Mouse (Mus musculus): ENCODE measurements around the gene Thumpd2. TPM values are rescaled to one million over a fixed set of nuclear protein-coding genes. Genes with fewer than 3 reads are reported as not detected.
A peak's percentile ranks its signal among the peaks of the same experiment; 100 is the strongest.

The Thumpd2 gene
- total RNA-seq, 2 experiments from 2014 or later = 6.2 to 6.3 TPM

- DNase-seq (ENCODE audit: extremely low spot score in 1 of 2, low spot score in 2 of 2) = no peak
- Histone ChIP-seq H3K4me3 (no peak overlapping the region), H3K27ac (no peak overlapping the region)
- intact Hi-C loops (cut with DNase I) = no loop called here
- TF ChIP-seq CTCF (IDR thresholded peaks at IDR 0.05) = no peak
Observed at GRCm38 (mm10) chr17:81056035-81056434, 8.8 kb downstream of the Thumpd2 start.

- intact Hi-C loops (cut with DNase I) = no loop called here
- no peak overlapping the region for H3K27ac ChIP-seq
- no peak overlapping the region for H3K4me3 ChIP-seq
- TF ChIP-seq CTCF (IDR thresholded peaks at IDR 0.05) = no peak
- DNase-seq (ENCODE audit: extremely low spot score in 1 of 2, low spot score in 2 of 2) = no peak
Observed at GRCm38 (mm10) chr17:81055522-81055921, 9.4 kb downstream of the Thumpd2 start.

- Histone ChIP-seq H3K27ac (no peak overlapping the region), H3K4me3 (no peak overlapping the region)
- DNase-seq (ENCODE audit: extremely low spot score in 1 of 2, low spot score in 2 of 2) = no peak
- intact Hi-C loops (cut with DNase I) = no loop called here
- no peak for TF ChIP-seq CTCF (IDR thresholded peaks at IDR 0.05)
Observed at GRCm38 (mm10) chr17:81053274-81053673, 11.6 kb downstream of the Thumpd2 start.

- intact Hi-C loops (cut with DNase I) = no loop called here
- no peak for DNase-seq (ENCODE audit: extremely low spot score in 1 of 2, low spot score in 2 of 2)
- Histone ChIP-seq H3K27ac (no peak overlapping the region), H3K4me3 (no peak overlapping the region)
- TF ChIP-seq CTCF (IDR thresholded peaks at IDR 0.05) = no peak
Observed at GRCm38 (mm10) chr17:81047930-81048564, 16.8 kb downstream of the Thumpd2 start.

- intact Hi-C loops (cut with DNase I) = loop anchor here (2.0 kb wide), 1 partner anchor 1955 kb away; no protein-coding TSS in a partner anchor
- DNase-seq (ENCODE audit: extremely low spot score in 1 of 2, low spot score in 2 of 2) = peak; percentile 20 to 57
- Histone ChIP-seq H3K27ac (no peak overlapping the region), H3K4me3 (no peak overlapping the region)
- TF ChIP-seq CTCF (IDR thresholded peaks at IDR 0.05) = peak; percentile 67
Observed at GRCm38 (mm10) chr17:81045525-81046150, 19.2 kb downstream of the Thumpd2 start.

GRCm38 (mm10) chr17:81045115-81045514 is 19.8 kb downstream of the Thumpd2 start:
- intact Hi-C loops (cut with DNase I) = loop anchor here (2.0 kb wide), 1 partner anchor 1956 kb away; no protein-coding TSS in a partner anchor
- no peak for TF ChIP-seq CTCF (IDR thresholded peaks at IDR 0.05)
- H3K4me3 ChIP-seq = no peak overlapping the region
- no peak overlapping the region for H3K27ac ChIP-seq
- no peak for DNase-seq (ENCODE audit: extremely low spot score in 1 of 2, low spot score in 2 of 2)

- TF ChIP-seq CTCF (IDR thresholded peaks at IDR 0.05) = no peak
- intact Hi-C loops (cut with DNase I) = loop anchor here (2.0 kb wide), 1 partner anchor 1956 kb away; no protein-coding TSS in a partner anchor
- DNase-seq (ENCODE audit: extremely low spot score in 1 of 2, low spot score in 2 of 2) = no peak
- no peak overlapping the region for H3K27ac ChIP-seq
- no peak overlapping the region for H3K4me3 ChIP-seq
Observed at GRCm38 (mm10) chr17:81044356-81044755, 20.5 kb downstream of the Thumpd2 start.

- Histone ChIP-seq H3K4me3 (no peak overlapping the region), H3K27ac (no peak overlapping the region)
- no peak for TF ChIP-seq CTCF (IDR thresholded peaks at IDR 0.05)
- no peak for DNase-seq (ENCODE audit: extremely low spot score in 1 of 2, low spot score in 2 of 2)
- intact Hi-C loops (cut with DNase I) = no loop called here
Observed at GRCm38 (mm10) chr17:81041662-81042061, 23.2 kb downstream of the Thumpd2 start.

GRCm38 (mm10) chr17:81038707-81039408 is 26.0 kb downstream of the Thumpd2 start:
- intact Hi-C loops (cut with DNase I) = no loop called here
- TF ChIP-seq CTCF (IDR thresholded peaks at IDR 0.05) = no peak
- Histone ChIP-seq H3K4me3 (no peak overlapping the region), H3K27ac (no peak overlapping the region)
- no peak for DNase-seq (ENCODE audit: extremely low spot score in 1 of 2, low spot score in 2 of 2)

GRCm38 (mm10) chr17:81035354-81035753 is 29.5 kb downstream of the Thumpd2 start:
- intact Hi-C loops (cut with DNase I) = no loop called here

GRCm38 (mm10) chr17:81032957-81033356 is 31.9 kb downstream of the Thumpd2 start:
- intact Hi-C loops (cut with DNase I) = no loop called here
- Histone ChIP-seq H3K27ac (no peak overlapping the region), H3K4me3 (no peak overlapping the region)
- DNase-seq (ENCODE audit: extremely low spot score in 1 of 2, low spot score in 2 of 2) = no peak
- no peak for TF ChIP-seq CTCF (IDR thresholded peaks at IDR 0.05)

More at GRCm38 (mm10) chr17:81035354-81035753, 29.5 kb downstream of the Thumpd2 start:
- TF ChIP-seq CTCF (IDR thresholded peaks at IDR 0.05) = no peak
- Histone ChIP-seq H3K27ac (no peak overlapping the region), H3K4me3 (no peak overlapping the region)
- DNase-seq (ENCODE audit: extremely low spot score in 1 of 2, low spot score in 2 of 2) = no peak

- TF ChIP-seq CTCF (IDR thresholded peaks at IDR 0.05) = no peak
- Histone ChIP-seq H3K27ac (no peak overlapping the region), H3K4me3 (no peak overlapping the region)
- no peak for DNase-seq (ENCODE audit: extremely low spot score in 1 of 2, low spot score in 2 of 2)
- intact Hi-C loops (cut with DNase I) = no loop called here
Observed at GRCm38 (mm10) chr17:81031830-81032442, 32.9 kb downstream of the Thumpd2 start.
